Mouse (Mus musculus): ENCODE data around the gene Tbc1d23. TPM values are rescaled to one million over a fixed set of nuclear protein-coding genes. Genes with fewer than 3 reads are reported as not detected.

Gene Tbc1d23
- polyA plus RNA-seq, 1 experiment from 2014 or later: 13.4 TPM

GRCm38 (mm10) chr16:57191214-57191613 lies 40.1 kb downstream of the Tbc1d23 start:
- ATAC-seq (replicated peaks; ENCODE audit: low FRiP score): no peak
- no peak overlapping the region for H3K4me2 ChIP-seq
- H3K27me3 ChIP-seq (replicated peaks; ENCODE audit: control insufficient read depth, insufficient read depth, low read length): no peaks in the 10 kb centered on the region
- H3K4me3 ChIP-seq (ENCODE audit: low read depth, low read length): no peak overlapping the region
- no peak for DNase-seq (ENCODE audit: low spot score)
- peaks cover 3% of the 10 kb centered on the region; the same call in 1 of the 2 replicates for H3K36me3 ChIP-seq (ENCODE audit: control insufficient read depth, insufficient read depth, low read length)
- no peak overlapping the region for H3K27ac ChIP-seq (ENCODE audit: low read depth, low read length)
- H3K9ac ChIP-seq (ENCODE audit: low read depth, low read length): no peak overlapping the region
- H3K9me3 ChIP-seq (ENCODE audit: control insufficient read depth, low read length): no peaks in the 10 kb centered on the region
- WGBS: 91% methylated on average over 14 of the region's 14 CpGs
- H3K4me1 ChIP-seq (replicated peaks; ENCODE audit: control insufficient read depth, insufficient read depth, low read length): no peaks in the 10 kb centered on the region

DNA sequence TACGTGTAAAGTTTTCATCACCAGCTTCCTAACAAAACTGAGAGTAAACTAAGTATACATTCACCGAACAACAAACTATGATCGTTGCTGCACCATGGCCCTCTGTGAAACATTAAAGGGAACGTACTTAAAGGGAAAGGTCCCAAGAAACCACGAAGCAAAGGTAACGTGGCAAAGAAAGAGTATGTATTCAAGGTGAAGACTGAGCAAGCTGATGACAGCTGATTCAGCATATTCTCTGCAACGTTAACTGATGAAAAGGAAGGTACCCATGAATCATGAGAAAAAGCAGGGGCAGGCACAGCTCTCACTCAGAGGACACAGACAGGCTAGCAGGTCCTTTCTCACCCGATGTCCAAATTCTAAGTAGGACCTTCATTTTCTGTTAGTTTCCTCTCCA lies 40.9 kb downstream of the Tbc1d23 start:
- H3K4me2 ChIP-seq: no peak overlapping the region
- H3K9me3 ChIP-seq (ENCODE audit: control insufficient read depth, low read length): no peaks in the 10 kb centered on the region
- no peaks in the 10 kb centered on the region for H3K27me3 ChIP-seq (replicated peaks; ENCODE audit: control insufficient read depth, insufficient read depth, low read length)
- no peak overlapping the region for H3K9ac ChIP-seq (ENCODE audit: low read depth, low read length)
- peaks cover 5% of the 10 kb centered on the region; the same call in 1 of the 2 replicates for H3K36me3 ChIP-seq (ENCODE audit: control insufficient read depth, insufficient read depth, low read length)
- no peak overlapping the region for H3K4me3 ChIP-seq (ENCODE audit: low read depth, low read length)
- ATAC-seq (replicated peaks; ENCODE audit: low FRiP score) (no peak), DNase-seq (ENCODE audit: low spot score) (no peak)
- 83% methylated on average over 8 of the region's 8 CpGs for WGBS
- no peak overlapping the region for H3K27ac ChIP-seq (ENCODE audit: low read depth, low read length)
- no peaks in the 10 kb centered on the region for H3K4me1 ChIP-seq (replicated peaks; ENCODE audit: control insufficient read depth, insufficient read depth, low read length)

- H3K4me3 ChIP-seq (ENCODE audit: low read depth, low read length): no peak overlapping the region
- H3K27ac ChIP-seq (ENCODE audit: low read depth, low read length): no peak overlapping the region
- ATAC-seq (replicated peaks; ENCODE audit: low FRiP score): no peak
- H3K27me3 ChIP-seq (replicated peaks; ENCODE audit: control insufficient read depth, insufficient read depth, low read length): no peaks in the 10 kb centered on the region
- DNase-seq (ENCODE audit: low spot score): no peak
- no peak overlapping the region for H3K9ac ChIP-seq (ENCODE audit: low read depth, low read length)
- H3K4me1 ChIP-seq (replicated peaks; ENCODE audit: control insufficient read depth, insufficient read depth, low read length): no peaks in the 10 kb centered on the region
- WGBS: 64% methylated on average over 2 of the region's 2 CpGs
- H3K4me2 ChIP-seq: no peak overlapping the region
- no peaks in the 10 kb centered on the region for H3K9me3 ChIP-seq (ENCODE audit: control insufficient read depth, low read length)
- peaks cover 5% of the 10 kb centered on the region; the same call in 1 of the 2 replicates for H3K36me3 ChIP-seq (ENCODE audit: control insufficient read depth, insufficient read depth, low read length)
Measured at GRCm38 (mm10) chr16:57189493-57189892, 41.8 kb downstream of the Tbc1d23 start.

DNA sequence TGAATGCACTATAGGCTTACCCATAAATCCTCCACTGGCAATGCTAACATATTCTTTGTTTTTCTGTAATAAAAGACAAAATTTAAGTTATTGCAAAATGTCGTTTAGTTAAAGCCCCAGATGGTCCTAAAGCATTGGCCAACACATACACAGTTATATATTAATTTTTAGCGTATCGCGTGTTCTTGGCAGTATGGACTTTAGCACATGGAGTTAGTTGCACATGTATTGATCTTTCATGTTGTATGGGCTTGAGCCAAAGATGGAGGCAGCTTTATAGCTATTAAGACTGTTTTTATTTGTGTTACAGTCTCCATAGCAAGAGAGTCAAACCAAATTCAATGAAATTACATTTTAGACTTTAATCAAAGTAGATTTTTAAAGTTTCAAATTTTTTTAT lies 44.7 kb downstream of the Tbc1d23 start:
- no peak overlapping the region for H3K9ac ChIP-seq (ENCODE audit: low read depth, low read length)
- no peaks in the 10 kb centered on the region for H3K4me1 ChIP-seq (replicated peaks; ENCODE audit: control insufficient read depth, insufficient read depth, low read length)
- 96% methylated on average over 4 of the region's 4 CpGs for WGBS
- H3K27me3 ChIP-seq (replicated peaks; ENCODE audit: control insufficient read depth, insufficient read depth, low read length): no peaks in the 10 kb centered on the region
- H3K4me2 ChIP-seq: no peak overlapping the region
- ATAC-seq (replicated peaks; ENCODE audit: low FRiP score) (no peak), DNase-seq (ENCODE audit: low spot score) (no peak)
- no peak overlapping the region for H3K27ac ChIP-seq (ENCODE audit: low read depth, low read length)
- H3K9me3 ChIP-seq (ENCODE audit: control insufficient read depth, low read length): no peaks in the 10 kb centered on the region
- peaks cover 18% of the 10 kb centered on the region; the same call in 1 of the 2 replicates for H3K36me3 ChIP-seq (ENCODE audit: control insufficient read depth, insufficient read depth, low read length)
- no peak overlapping the region for H3K4me3 ChIP-seq (ENCODE audit: low read depth, low read length)

GRCm38 (mm10) chr16:57182037-57182436 lies 49.3 kb downstream of the Tbc1d23 start:
- H3K27me3 ChIP-seq (replicated peaks; ENCODE audit: control insufficient read depth, insufficient read depth, low read length): no peaks in the 10 kb centered on the region

DNA sequence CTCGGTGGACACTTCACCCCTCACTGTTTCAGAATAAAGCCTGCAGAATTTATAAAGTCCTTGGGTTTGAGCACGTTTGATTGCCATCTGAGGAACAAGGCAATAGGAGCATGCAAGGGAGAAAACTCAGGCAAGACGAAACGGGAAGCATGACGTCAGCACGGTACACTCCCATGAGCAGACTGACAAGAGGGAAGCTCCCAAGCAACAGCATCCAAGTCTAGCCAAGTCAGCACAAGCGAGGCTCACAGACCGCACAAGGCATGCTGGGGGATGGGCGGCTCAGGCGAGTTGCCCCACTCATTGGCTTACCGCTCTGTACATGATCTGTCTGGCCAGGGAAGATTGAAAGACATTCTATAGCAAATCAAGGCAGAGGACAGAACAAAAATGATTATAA lies 50.1 kb downstream of the Tbc1d23 start:
- H3K27ac ChIP-seq (ENCODE audit: low read depth, low read length): no peak overlapping the region
- DNase-seq (ENCODE audit: low spot score): no peak
- H3K27me3 ChIP-seq (replicated peaks; ENCODE audit: control insufficient read depth, insufficient read depth, low read length): no peaks in the 10 kb centered on the region
- no peak for ATAC-seq (replicated peaks; ENCODE audit: low FRiP score)
- peaks cover 21% of the 10 kb centered on the region; the same call in 1 of the 2 replicates for H3K36me3 ChIP-seq (ENCODE audit: control insufficient read depth, insufficient read depth, low read length)
- H3K4me2 ChIP-seq: no peak overlapping the region
- H3K9ac ChIP-seq (ENCODE audit: low read depth, low read length): no peak overlapping the region
- no peak overlapping the region for H3K4me3 ChIP-seq (ENCODE audit: low read depth, low read length)
- WGBS: 82% methylated on average over 11 of the region's 11 CpGs
- no peaks in the 10 kb centered on the region for H3K4me1 ChIP-seq (replicated peaks; ENCODE audit: control insufficient read depth, insufficient read depth, low read length)
- H3K9me3 ChIP-seq (ENCODE audit: control insufficient read depth, low read length): no peaks in the 10 kb centered on the region

More at GRCm38 (mm10) chr16:57182037-57182436, 49.3 kb downstream of the Tbc1d23 start:
- Histone ChIP-seq H3K4me2 (no peak overlapping the region), H3K9ac (ENCODE audit: low read depth, low read length) (no peak overlapping the region), H3K27ac (ENCODE audit: low read depth, low read length) (no peak overlapping the region; the same call in 1 of the 2 replicates), H3K4me1 (replicated peaks; ENCODE audit: control insufficient read depth, insufficient read depth, low read length) (no peaks in the 10 kb centered on the region), H3K9me3 (ENCODE audit: control insufficient read depth, low read length) (no peaks in the 10 kb centered on the region), H3K36me3 (ENCODE audit: control insufficient read depth, insufficient read depth, low read length) (peaks cover 21% of the 10 kb centered on the region; the same call in 1 of the 2 replicates), H3K4me3 (ENCODE audit: low read depth, low read length) (no peak overlapping the region)
- WGBS: 81% methylated on average over 5 of the region's 5 CpGs
- DNase-seq (ENCODE audit: low spot score) (no peak), ATAC-seq (replicated peaks; ENCODE audit: low FRiP score) (peak; percentile 63)

DNA sequence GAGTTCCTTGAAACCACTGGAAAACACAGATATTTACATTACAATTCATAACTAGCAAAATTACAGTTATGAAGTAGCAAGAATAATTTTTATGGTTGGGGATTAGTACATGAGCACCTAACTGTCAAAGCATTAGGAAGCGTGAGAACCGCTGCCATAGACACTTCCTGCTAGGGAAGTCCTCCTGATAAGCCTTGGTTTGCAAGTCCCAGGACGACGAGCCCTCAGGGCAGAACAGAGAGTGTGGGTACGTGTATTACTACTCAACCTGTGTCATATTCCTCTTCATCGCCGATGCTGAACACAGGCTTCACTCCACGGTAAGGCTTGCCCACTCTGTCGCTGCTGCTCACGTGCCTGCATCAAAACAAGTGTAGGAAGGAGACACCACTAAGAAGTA lies 53.6 kb downstream of the Tbc1d23 start:
- no peaks in the 10 kb centered on the region for H3K4me1 ChIP-seq (replicated peaks; ENCODE audit: control insufficient read depth, insufficient read depth, low read length)
- WGBS: 65% methylated on average over 10 of the region's 10 CpGs
- H3K36me3 ChIP-seq (ENCODE audit: control insufficient read depth, insufficient read depth, low read length): peaks cover 14% of the 10 kb centered on the region; the same call in 1 of the 2 replicates
- no peak for DNase-seq (ENCODE audit: low spot score)
- no peak for ATAC-seq (replicated peaks; ENCODE audit: low FRiP score)
- no peak overlapping the region for H3K27ac ChIP-seq (ENCODE audit: low read depth, low read length)
- no peak overlapping the region for H3K4me2 ChIP-seq
- no peak overlapping the region for H3K9ac ChIP-seq (ENCODE audit: low read depth, low read length)
- no peaks in the 10 kb centered on the region for H3K9me3 ChIP-seq (ENCODE audit: control insufficient read depth, low read length)
- H3K4me3 ChIP-seq (ENCODE audit: low read depth, low read length): no peak overlapping the region
- no peaks in the 10 kb centered on the region for H3K27me3 ChIP-seq (replicated peaks; ENCODE audit: control insufficient read depth, insufficient read depth, low read length)

DNA sequence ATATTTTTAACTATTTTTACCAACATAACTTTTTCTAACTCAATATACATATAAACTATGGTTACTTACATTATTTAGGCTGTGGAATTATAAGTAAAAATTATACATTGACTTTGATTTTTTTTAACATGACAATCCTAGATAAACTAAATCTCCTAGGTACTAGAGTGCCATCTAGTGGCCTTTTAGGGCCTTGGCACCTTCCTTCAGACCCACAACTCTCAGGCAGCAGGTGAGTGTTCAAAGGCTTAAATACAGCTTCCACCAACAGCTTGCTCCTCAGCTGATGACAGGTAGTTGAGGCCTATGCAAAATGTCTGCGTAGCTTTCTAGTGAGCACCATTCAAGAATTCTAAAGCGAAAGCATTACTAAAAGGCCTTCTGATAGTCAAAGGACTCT lies 54.0 kb downstream of the Tbc1d23 start:
- WGBS: 53% methylated on average over 2 of the region's 2 CpGs
- ATAC-seq (replicated peaks; ENCODE audit: low FRiP score) (no peak), DNase-seq (ENCODE audit: low spot score) (no peak)
- peaks cover 10% of the 10 kb centered on the region; the same call in 1 of the 2 replicates for H3K36me3 ChIP-seq (ENCODE audit: control insufficient read depth, insufficient read depth, low read length)
- H3K9ac ChIP-seq (ENCODE audit: low read depth, low read length): no peak overlapping the region
- no peaks in the 10 kb centered on the region for H3K9me3 ChIP-seq (ENCODE audit: control insufficient read depth, low read length)
- no peaks in the 10 kb centered on the region for H3K27me3 ChIP-seq (replicated peaks; ENCODE audit: control insufficient read depth, insufficient read depth, low read length)
- no peak overlapping the region for H3K27ac ChIP-seq (ENCODE audit: low read depth, low read length)
- H3K4me3 ChIP-seq (ENCODE audit: low read depth, low read length): no peak overlapping the region
- H3K4me2 ChIP-seq: no peak overlapping the region
- no peaks in the 10 kb centered on the region for H3K4me1 ChIP-seq (replicated peaks; ENCODE audit: control insufficient read depth, insufficient read depth, low read length)

- H3K36me3 ChIP-seq (ENCODE audit: control insufficient read depth, insufficient read depth, low read length): 0 out of 2 replicates have a peak, but pooled peaks cover 4% of the 10 kb centered on the region
- no peak for DNase-seq (ENCODE audit: low spot score)
Measured at GRCm38 (mm10) chr16:57176276-57176675, 55.0 kb downstream of the Tbc1d23 start.

More at GRCm38 (mm10) chr16:57176276-57176675, 55.0 kb downstream of the Tbc1d23 start:
- WGBS: 78% methylated on average over 7 of the region's 7 CpGs
- H3K4me1 ChIP-seq (replicated peaks; ENCODE audit: control insufficient read depth, insufficient read depth, low read length): no peaks in the 10 kb centered on the region
- H3K4me2 ChIP-seq: no peak overlapping the region
- H3K9me3 ChIP-seq (ENCODE audit: control insufficient read depth, low read length): no peaks in the 10 kb centered on the region
- H3K27ac ChIP-seq (ENCODE audit: low read depth, low read length): no peak overlapping the region
- no peak overlapping the region for H3K4me3 ChIP-seq (ENCODE audit: low read depth, low read length)
- H3K27me3 ChIP-seq (replicated peaks; ENCODE audit: control insufficient read depth, insufficient read depth, low read length): no peaks in the 10 kb centered on the region
- H3K9ac ChIP-seq (ENCODE audit: low read depth, low read length): no peak overlapping the region
- no peak for ATAC-seq (replicated peaks; ENCODE audit: low FRiP score)
